Mouse (Mus musculus): Measurements from ENCODE around the gene Wdr47.
"Not testable (repeated sequence)": the region's sequence is repeated elsewhere in the genome, so short reads cannot be mapped to it uniquely, and the experiment has no call there.

Wdr47 gene

GRCm38 (mm10) chr3:108590786-108591529 is at the start of gene Wdr47:
Gene Wdr47 (plus strand): TSS chr3:108591279.
- DNase-seq (ENCODE audit: low spot score), result peak; percentile 97

- DNase-seq (ENCODE audit: low spot score), result no peak
Observed at GRCm38 (mm10) chr3:108542299-108542698, 48.8 kb upstream of the Wdr47 start.

DNA sequence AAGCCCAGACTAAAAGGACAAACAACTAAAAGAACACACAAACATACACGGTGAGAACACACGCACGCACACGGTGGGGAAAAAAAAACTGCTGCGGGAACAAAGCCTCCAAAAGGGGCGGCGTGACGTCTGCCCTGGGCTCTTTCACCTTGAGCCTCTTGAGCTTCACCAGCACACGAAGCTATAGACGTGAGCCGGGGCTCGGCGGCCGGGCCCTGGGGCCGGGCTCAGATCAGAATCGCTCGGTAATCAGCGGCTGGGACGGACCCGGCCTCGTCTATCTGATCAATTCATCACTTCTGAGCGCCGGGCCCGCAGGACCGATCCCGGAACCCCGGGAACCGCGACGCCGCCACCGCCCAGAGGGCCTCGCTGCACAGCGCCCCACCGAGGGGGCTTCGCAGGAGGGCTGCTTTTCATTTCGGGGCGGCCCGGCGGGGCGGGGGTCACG is 36.9 kb upstream of the Wdr47 start:
- peak; percentile 32 for DNase-seq (ENCODE audit: low spot score)

DNA sequence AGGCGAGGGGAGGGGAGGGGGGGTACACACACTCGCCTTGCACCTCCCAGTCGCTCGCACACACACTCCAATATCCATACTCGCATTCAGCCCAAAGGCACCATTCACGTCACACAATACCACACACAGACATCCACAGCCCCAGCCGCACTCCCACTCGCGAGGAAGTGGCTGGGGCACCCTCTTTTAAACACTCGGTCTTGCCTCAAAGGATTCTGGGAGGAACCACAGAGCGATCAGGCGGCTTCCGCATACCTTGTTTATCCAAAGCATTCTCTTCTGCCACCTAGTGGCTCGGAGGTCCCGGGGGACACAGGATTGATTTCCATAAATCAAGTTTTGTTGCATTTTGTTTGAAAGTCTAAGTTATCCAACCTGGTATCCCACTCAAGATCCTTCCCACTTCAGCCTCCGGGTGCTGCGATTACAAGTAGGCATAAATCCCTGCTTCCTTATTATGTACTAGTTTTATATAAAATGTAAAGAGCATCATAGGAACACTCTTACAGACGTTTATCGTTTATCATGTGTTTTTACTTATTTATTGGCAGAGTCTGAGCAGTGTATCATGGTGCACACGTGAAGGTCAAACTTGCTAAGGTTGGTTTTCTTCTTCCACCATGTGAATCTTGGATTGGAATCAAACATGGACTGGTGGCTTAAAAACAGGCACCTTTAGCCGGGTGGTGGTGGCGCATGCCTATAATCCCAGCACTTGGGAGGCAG is 36.3 kb upstream of the Wdr47 start:
- peak; percentile 92 for DNase-seq (ENCODE audit: low spot score)

DNA sequence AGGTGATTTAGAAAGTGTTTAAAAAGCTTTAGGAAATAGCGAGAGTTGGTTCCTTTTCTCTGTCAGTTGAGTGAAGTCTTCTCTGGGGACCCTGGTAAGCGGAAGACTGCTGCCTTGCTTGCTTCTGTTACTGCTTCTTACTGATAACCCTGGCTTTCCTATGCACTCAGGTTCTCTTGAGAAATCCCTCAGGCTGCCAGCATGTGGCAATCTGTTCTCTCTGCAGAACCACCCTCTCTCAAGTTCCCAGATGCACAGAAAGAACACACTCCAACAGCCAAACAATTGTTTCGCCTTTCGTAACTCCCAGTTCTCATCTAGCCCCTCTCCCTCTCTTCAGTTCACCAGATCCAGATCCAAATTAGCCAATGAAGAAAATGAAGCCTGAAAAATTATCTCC is 33.2 kb upstream of the Wdr47 start:
- DNase-seq (ENCODE audit: low spot score), result no peak

DNA sequence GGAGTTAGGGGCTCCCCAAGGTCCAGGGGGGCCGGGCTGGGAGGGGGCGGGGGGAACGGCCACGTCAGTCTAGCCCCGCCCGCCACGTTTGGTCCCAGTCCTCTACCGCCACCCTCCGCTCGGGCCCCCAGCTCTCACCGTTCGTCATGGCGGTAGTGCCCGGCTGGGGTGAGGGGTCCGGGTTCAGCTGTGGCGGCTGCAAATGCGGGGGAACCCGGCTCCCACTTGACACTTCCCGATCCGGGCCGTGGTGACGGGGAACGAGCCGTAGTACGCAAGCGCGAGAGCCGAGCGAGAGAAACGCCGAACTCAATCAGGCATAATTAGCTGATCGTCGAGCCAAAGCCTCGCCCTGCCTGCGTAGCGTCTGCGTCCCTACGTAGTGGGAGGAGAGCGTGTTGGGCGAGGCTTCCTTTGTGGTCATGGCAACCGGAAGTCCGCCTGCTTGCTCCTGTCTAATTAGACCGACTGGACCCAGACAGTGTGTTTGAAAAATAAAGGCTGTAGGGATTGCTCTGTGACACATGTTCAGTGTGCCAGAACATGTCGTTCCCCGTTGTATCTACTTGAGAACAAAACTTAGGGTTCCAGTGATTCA is 28.8 kb upstream of the Wdr47 start, which contains the start of gene Tmem167b:
Gene Tmem167b, minus strand, starts transcription at position 334 of the 598 bp plus-strand sequence.
- DNase-seq (ENCODE audit: low spot score), result peak; percentile 97

- DNase-seq (ENCODE audit: low spot score), result peak; percentile 8
Observed at GRCm38 (mm10) chr3:108562777-108563271, 28.3 kb upstream of the Wdr47 start.

DNA sequence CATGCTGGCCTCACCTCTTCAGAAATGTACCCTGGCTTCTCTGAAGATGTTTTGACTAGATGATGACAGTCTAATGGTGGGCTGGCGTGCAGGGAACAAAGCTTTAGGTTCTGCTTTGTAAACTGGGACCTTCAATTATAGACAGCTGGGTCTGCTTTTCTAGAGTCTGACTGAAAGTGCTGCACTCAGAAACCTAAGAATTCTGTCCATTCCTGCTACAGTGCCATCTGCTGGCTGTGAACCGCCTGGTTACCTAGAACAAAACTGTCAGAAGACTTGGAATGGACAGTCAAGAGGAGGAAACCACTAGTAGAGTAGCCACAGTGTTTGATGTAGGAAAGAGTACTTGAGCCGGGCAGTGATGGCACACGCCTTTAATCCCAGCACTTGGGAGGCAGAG is 27.8 kb upstream of the Wdr47 start:
- DNase-seq (ENCODE audit: low spot score), result peak; percentile 84

GRCm38 (mm10) chr3:108567990-108568877 is 22.8 kb upstream of the Wdr47 start:
- DNase-seq (ENCODE audit: low spot score), result no peak

GRCm38 (mm10) chr3:108569636-108570035 is 21.4 kb upstream of the Wdr47 start:
- not testable (repeated sequence) for DNase-seq (ENCODE audit: low spot score)

- no peak for DNase-seq (ENCODE audit: low spot score)
Observed at GRCm38 (mm10) chr3:108570813-108571212, 20.3 kb upstream of the Wdr47 start.

- peak; percentile 96 for DNase-seq (ENCODE audit: low spot score)
Observed at GRCm38 (mm10) chr3:108571443-108572294, 19.4 kb upstream of the Wdr47 start, which contains the start of gene Taf13. Gene Taf13 (plus strand): TSS chr3:108571698.

- DNase-seq (ENCODE audit: low spot score), result no peak
Observed at GRCm38 (mm10) chr3:108572309-108573010, 18.6 kb upstream of the Wdr47 start.

GRCm38 (mm10) chr3:108574018-108574417 is 17.1 kb upstream of the Wdr47 start:
- DNase-seq (ENCODE audit: low spot score), result no peak

DNA sequence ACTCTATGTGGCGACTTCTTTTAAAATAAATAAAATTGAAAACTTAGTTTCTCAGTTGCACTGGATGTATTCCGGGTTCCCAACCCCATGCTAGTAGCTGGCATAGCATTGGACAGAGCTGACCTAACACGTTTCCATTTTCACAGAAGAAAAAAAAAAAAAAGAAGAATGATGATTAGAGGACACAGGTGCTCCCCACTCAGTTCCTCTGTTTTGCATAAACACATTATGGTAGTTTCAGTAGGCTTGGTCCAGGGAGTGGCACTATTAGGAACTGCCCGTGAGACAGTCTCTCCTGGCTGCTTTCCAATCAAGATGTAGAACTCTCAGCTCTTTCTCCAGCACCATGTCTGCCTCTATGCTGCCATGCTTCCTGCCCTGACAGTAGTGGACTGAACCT is 6.5 kb upstream of the Wdr47 start:
- DNase-seq (ENCODE audit: low spot score), result no peak

GRCm38 (mm10) chr3:108588446-108588845 is 2.6 kb upstream of the Wdr47 start:
- DNase-seq (ENCODE audit: low spot score), result no peak

- DNase-seq (ENCODE audit: low spot score), result no peak
Observed at GRCm38 (mm10) chr3:108591530-108592522, 747 bp downstream of the Wdr47 start.

- DNase-seq (ENCODE audit: low spot score), result no peak
Observed at GRCm38 (mm10) chr3:108608906-108609305, 17.8 kb downstream of the Wdr47 start.

DNA sequence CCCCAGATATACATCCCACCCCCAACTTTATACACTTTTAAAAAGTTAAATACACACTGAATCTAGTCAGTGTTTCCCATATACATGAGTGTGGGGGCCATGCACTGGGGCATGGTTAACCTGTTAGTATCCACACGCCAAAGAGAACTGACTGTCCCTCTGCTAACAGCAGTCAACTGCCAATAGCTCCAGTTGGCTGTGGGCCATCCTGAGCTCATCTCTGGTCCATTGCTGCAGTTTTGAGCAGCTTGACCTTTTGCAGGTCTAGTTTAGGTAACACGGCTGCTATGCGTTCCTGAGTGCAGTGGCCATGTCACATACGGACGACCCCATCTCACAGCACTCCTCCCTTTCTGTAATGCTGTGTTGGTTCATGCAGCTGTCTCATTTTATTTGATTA is 43.7 kb downstream of the Wdr47 start:
- DNase-seq (ENCODE audit: low spot score), result no peak
